Mouse (Mus musculus) macrophage (primary cell): ENCODE measurements around the gene Uba2. TPM values are rescaled to one million over a fixed set of nuclear protein-coding genes. Genes with fewer than 3 reads are reported as not detected.

Experiments used
- polyA plus RNA-seq: library from polyadenylated mRNA; stranded (reverse); fragments of 250-400 nt; gene quantifications from 3 replicates; pipeline ENCODE4 v1.2.4, GENCODE M21; 2018; ENCODE audit warnings: inconsistent platforms

The Uba2 gene
- polyA plus RNA-seq, 1 experiment from 2014 or later, result 48.6 TPM

Other genes with a start within 250 kb of the Uba2 start
- not detected in 3 replicates for gene Scgb2b26, start 224.6 kb downstream of the Uba2 start, polyA plus RNA-seq
- gene Scgb2b27, start 155.7 kb downstream of the Uba2 start, polyA plus RNA-seq, result not detected in 3 replicates
- gene Scgb1b27, start 148.1 kb downstream of the Uba2 start, polyA plus RNA-seq, result not detected in 3 replicates
- not detected in 3 replicates for gene Scgb1b30, start 74.2 kb downstream of the Uba2 start, polyA plus RNA-seq
- gene Wtip, start 36.3 kb downstream of the Uba2 start, polyA plus RNA-seq, result 1.1 to 5.6 TPM (median 1.5 TPM) in 3 replicates
- 15.9 to 29.8 TPM (median 24.8 TPM) in 3 replicates for gene Pdcd2l, start 27.1 kb upstream of the Uba2 start, polyA plus RNA-seq
- gene Gpi1, start 60.7 kb upstream of the Uba2 start, polyA plus RNA-seq, result 200 to 488 TPM (median 296 TPM) in 3 replicates
- gene Gm6096, start 81.4 kb upstream of the Uba2 start, polyA plus RNA-seq, result not detected in 3 replicates
- gene 4931406P16Rik, start 144.0 kb upstream of the Uba2 start, polyA plus RNA-seq, result 14.1 to 16.3 TPM (median 15.6 TPM) in 3 replicates
- gene Lsm14a, start 223.7 kb upstream of the Uba2 start, polyA plus RNA-seq, result 86.0 to 122 TPM (median 89.0 TPM) in 3 replicates